Mouse (Mus musculus) bone marrow macrophage, adult 2 months (primary cell): Measurements from ENCODE around the gene Atcay. TPM values are rescaled to one million over a fixed set of nuclear protein-coding genes. Genes with fewer than 3 reads are reported as not detected.
"Not testable (repeated sequence)": the region's sequence is repeated elsewhere in the genome, so short reads cannot be mapped to it uniquely, and the experiment has no call there.

Experiments used
- H3K27ac ChIP-seq: 2 replicates; pipeline ENCODE4 v1.5.1; 2012; ENCODE audit warnings: low read depth, low read length; ENCODE audit not compliant: insufficient read depth
- H3K4me1 ChIP-seq: 2 replicates; pipeline ENCODE4 v1.6.1; 2012; ENCODE audit warnings: low read length; ENCODE audit not compliant: control insufficient read depth, insufficient read depth
- H3K4me3 ChIP-seq: 2 replicates; pipeline ENCODE4 v1.5.1; 2012; ENCODE audit warnings: mild to moderate bottlenecking, low read length, moderate library complexity; ENCODE audit not compliant: insufficient read depth
- CTCF ChIP-seq: IDR thresholded peaks from 2 replicates; pipeline ENCODE4 v1.5.1; 2012; ENCODE audit warnings: low read depth, mild to moderate bottlenecking, low read length, moderate library complexity
- POLR2A ChIP-seq: IDR thresholded peaks from 2 replicates; pipeline ENCODE4 v1.6.1; 2012; ENCODE audit warnings: mild to moderate bottlenecking, low read depth, low read length, borderline replicate concordance
- polyA plus RNA-seq: library from polyadenylated mRNA; stranded (reverse); fragments of >200 nt; gene quantifications from 2 replicates; pipeline ENCODE4 v1.2.4, GENCODE M21; 2012; ENCODE audit not compliant: missing spikeins, insufficient read depth, insufficient read length

Gene Atcay
- polyA plus RNA-seq, 1 experiment = not detected

- Histone ChIP-seq H3K4me3 (no peak overlapping the region), H3K27ac (no peak overlapping the region), H3K4me1 (peaks cover 5% of the 10 kb centered on the region)
- TF ChIP-seq CTCF = no peak
- TF ChIP-seq POLR2A = no peak
Measured at GRCm38 (mm10) chr10:81229735-81230437, 747 bp downstream of the Atcay start.

GRCm38 (mm10) chr10:81223731-81224130 is 6.9 kb downstream of the Atcay start:
- H3K4me3 ChIP-seq, H3K27ac ChIP-seq: not testable (repeated sequence)
- H3K4me1 ChIP-seq = peaks cover 12% of the 10 kb centered on the region

GRCm38 (mm10) chr10:81221402-81222015 is 9.1 kb downstream of the Atcay start:
- Histone ChIP-seq H3K4me1 (peaks cover 12% of the 10 kb centered on the region), H3K4me3 (no peak overlapping the region), H3K27ac (peak overlapping the region; percentile 50)
- TF ChIP-seq CTCF = no peak
- no peak for TF ChIP-seq POLR2A

- Histone ChIP-seq H3K27ac (no peak overlapping the region), H3K4me3 (no peak overlapping the region), H3K4me1 (peaks cover 12% of the 10 kb centered on the region)
- TF ChIP-seq CTCF = peak; percentile 92
- no peak for TF ChIP-seq POLR2A
Measured at GRCm38 (mm10) chr10:81217964-81218363, 12.7 kb downstream of the Atcay start.

GRCm38 (mm10) chr10:81217267-81217666 is 13.4 kb downstream of the Atcay start:
- H3K4me1 ChIP-seq = peaks cover 12% of the 10 kb centered on the region
- H3K4me3 ChIP-seq, H3K27ac ChIP-seq: not testable (repeated sequence)
- peak; percentile 29; the same call in 1 of the 2 replicates for TF ChIP-seq CTCF

GRCm38 (mm10) chr10:81216810-81217209 is 13.8 kb downstream of the Atcay start:
- H3K4me1 ChIP-seq = peaks cover 7% of the 10 kb centered on the region
- H3K4me3 ChIP-seq = no peak overlapping the region
- TF ChIP-seq POLR2A = no peak
- TF ChIP-seq CTCF = no peak
- no peak overlapping the region for H3K27ac ChIP-seq

GRCm38 (mm10) chr10:81216260-81216659 is 14.4 kb downstream of the Atcay start:
- H3K4me1 ChIP-seq = peaks cover 3% of the 10 kb centered on the region
- H3K4me3 ChIP-seq = no peak overlapping the region
- TF ChIP-seq CTCF = no peak
- no peak for TF ChIP-seq POLR2A
- H3K27ac ChIP-seq = no peak overlapping the region

GRCm38 (mm10) chr10:81210154-81210553 is 20.5 kb downstream of the Atcay start:
- H3K4me3 ChIP-seq = no peak overlapping the region
- TF ChIP-seq POLR2A (no peak), CTCF (no peak)
- no peaks in the 10 kb centered on the region for H3K4me1 ChIP-seq
- no peak overlapping the region for H3K27ac ChIP-seq

GRCm38 (mm10) chr10:81204137-81204536 is 26.5 kb downstream of the Atcay start:
- no peak for TF ChIP-seq POLR2A
- no peak for TF ChIP-seq CTCF
- Histone ChIP-seq H3K4me1 (no peaks in the 10 kb centered on the region), H3K4me3 (no peak overlapping the region), H3K27ac (no peak overlapping the region)

GRCm38 (mm10) chr10:81202978-81203720 is 27.5 kb downstream of the Atcay start:
- H3K4me3 ChIP-seq = no peak overlapping the region
- no peaks in the 10 kb centered on the region for H3K4me1 ChIP-seq
- no peak for TF ChIP-seq CTCF
- no peak for TF ChIP-seq POLR2A
- no peak overlapping the region for H3K27ac ChIP-seq
